Mouse (Mus musculus) midbrain, embryonic 16.5 days (tissue): ENCODE data around the gene Tbc1d19. TPM values are rescaled to one million over a fixed set of nuclear protein-coding genes. Genes with fewer than 3 reads are reported as not detected.

ENCODE experiments used
- polyA plus RNA-seq: library from polyadenylated mRNA; unstranded; fragments of >200 nt; fragmentation: Nextera tagmentation; extraction: Ambion mirVana; gene quantifications from 2 replicates; pipeline ENCODE4 v1.2.1, GENCODE M21; 2015

Gene Tbc1d19
- polyA plus RNA-seq, 1 experiment from 2014 or later: 71.6 TPM

Other genes starting within 250 kb of the Tbc1d19 start
- 0.88 and 0.97 TPM in 2 replicates for gene Cckar, start 101.9 kb upstream of the Tbc1d19 start, polyA plus RNA-seq
- gene Stim2, start 188.9 kb downstream of the Tbc1d19 start, polyA plus RNA-seq: 26.3 and 28.9 TPM in 2 replicates